Mouse (Mus musculus): Measurements from ENCODE around the gene Cks1b. TPM values are rescaled to one million over a fixed set of nuclear protein-coding genes. Genes with fewer than 3 reads are reported as not detected.

Gene Cks1b
- polyA plus RNA-seq (2012; ENCODE audit: insufficient read depth, insufficient read length, low replicate concordance, missing spikeins) = not detected in 2 replicates

- Histone ChIP-seq H3K4me1 (ENCODE audit: control insufficient read depth, insufficient read depth, low read length) (peaks cover 17% of the 10 kb centered on the region), H3K4me3 (ENCODE audit: insufficient read depth, low read depth, low read length) (peak within 1 kb of the TSS; percentile 61), H3K27ac (ENCODE audit: insufficient read depth, low read depth, low read length) (peak within 1 kb of the TSS; percentile 68)
- TF ChIP-seq CTCF (IDR thresholded peaks at IDR 0.05; ENCODE audit: insufficient read depth, low read depth, low read length) = no peak
- no peak; the same call in 1 of the 2 replicates for TF ChIP-seq POLR2A (IDR thresholded peaks at IDR 0.05; ENCODE audit: insufficient read depth, low read depth, low read length)
- WGBS = under 1% methylated on average over 39 of the region's 39 CpGs
Measured at GRCm38 (mm10) chr3:89418170-89418860, at the start of gene Cks1b, which contains the start of gene Shc1. Gene Cks1b, minus strand, starts transcription at chr3:89418383. Gene Shc1, plus strand, starts transcription at chr3:89418443.

- Histone ChIP-seq H3K4me1 (ENCODE audit: control insufficient read depth, insufficient read depth, low read length) (peaks cover 9% of the 10 kb centered on the region; the same call in 1 of the 2 replicates), H3K4me3 (ENCODE audit: insufficient read depth, low read depth, low read length) (peak overlapping the region; percentile 80), H3K27ac (ENCODE audit: insufficient read depth, low read depth, low read length) (peak overlapping the region; percentile 61)
- WGBS = under 1% methylated on average over 36 of the region's 36 CpGs
- TF ChIP-seq POLR2A (IDR thresholded peaks at IDR 0.05; ENCODE audit: insufficient read depth, low read depth, low read length) (peak; percentile 49; the same call in 1 of the 2 replicates), CTCF (IDR thresholded peaks at IDR 0.05; ENCODE audit: insufficient read depth, low read depth, low read length) (no peak)
Measured at GRCm38 (mm10) chr3:89458965-89459807, 41.0 kb upstream of the Cks1b start.

DNA sequence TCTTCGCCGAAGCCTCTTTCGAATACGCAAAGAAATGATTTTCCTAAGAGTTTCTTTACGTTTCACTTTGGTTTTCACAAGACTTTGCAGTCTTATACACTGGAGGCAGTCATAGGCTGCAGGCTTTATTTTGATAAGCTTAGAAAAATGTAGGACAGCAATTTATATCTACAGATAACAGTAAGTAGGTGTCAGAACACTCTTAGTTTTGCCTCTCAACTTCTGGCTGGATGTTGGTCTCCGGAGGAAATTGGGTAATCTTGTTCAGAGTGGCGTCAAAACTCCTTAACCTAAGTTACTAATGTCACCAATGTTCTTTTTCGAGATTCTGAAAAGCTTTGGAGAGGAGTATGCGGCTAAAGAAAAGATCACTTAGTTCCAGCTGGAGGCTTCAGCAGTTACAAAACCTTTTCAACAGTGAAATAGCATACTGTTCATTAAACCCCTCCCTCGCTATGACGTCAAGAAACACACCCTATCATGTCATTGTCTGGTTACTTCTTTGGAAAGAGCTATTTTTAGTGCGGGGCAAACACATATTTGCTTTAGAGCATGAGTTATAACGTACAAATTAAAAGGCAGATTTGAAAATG lies 40.3 kb upstream of the Cks1b start:
- H3K4me3 ChIP-seq (ENCODE audit: insufficient read depth, low read depth, low read length) = peak overlapping the region; percentile 80
- 34% methylated on average over 13 of the region's 13 CpGs for WGBS
- H3K27ac ChIP-seq (ENCODE audit: insufficient read depth, low read depth, low read length) = 0 out of 2 replicates have a peak overlapping the region, but pooled peaks have one; percentile 20
- peaks cover 9% of the 10 kb centered on the region; the same call in 1 of the 2 replicates for H3K4me1 ChIP-seq (ENCODE audit: control insufficient read depth, insufficient read depth, low read length)
- no peak for TF ChIP-seq POLR2A (IDR thresholded peaks at IDR 0.05; ENCODE audit: insufficient read depth, low read depth, low read length)
- TF ChIP-seq CTCF (IDR thresholded peaks at IDR 0.05; ENCODE audit: insufficient read depth, low read depth, low read length) = no peak

DNA sequence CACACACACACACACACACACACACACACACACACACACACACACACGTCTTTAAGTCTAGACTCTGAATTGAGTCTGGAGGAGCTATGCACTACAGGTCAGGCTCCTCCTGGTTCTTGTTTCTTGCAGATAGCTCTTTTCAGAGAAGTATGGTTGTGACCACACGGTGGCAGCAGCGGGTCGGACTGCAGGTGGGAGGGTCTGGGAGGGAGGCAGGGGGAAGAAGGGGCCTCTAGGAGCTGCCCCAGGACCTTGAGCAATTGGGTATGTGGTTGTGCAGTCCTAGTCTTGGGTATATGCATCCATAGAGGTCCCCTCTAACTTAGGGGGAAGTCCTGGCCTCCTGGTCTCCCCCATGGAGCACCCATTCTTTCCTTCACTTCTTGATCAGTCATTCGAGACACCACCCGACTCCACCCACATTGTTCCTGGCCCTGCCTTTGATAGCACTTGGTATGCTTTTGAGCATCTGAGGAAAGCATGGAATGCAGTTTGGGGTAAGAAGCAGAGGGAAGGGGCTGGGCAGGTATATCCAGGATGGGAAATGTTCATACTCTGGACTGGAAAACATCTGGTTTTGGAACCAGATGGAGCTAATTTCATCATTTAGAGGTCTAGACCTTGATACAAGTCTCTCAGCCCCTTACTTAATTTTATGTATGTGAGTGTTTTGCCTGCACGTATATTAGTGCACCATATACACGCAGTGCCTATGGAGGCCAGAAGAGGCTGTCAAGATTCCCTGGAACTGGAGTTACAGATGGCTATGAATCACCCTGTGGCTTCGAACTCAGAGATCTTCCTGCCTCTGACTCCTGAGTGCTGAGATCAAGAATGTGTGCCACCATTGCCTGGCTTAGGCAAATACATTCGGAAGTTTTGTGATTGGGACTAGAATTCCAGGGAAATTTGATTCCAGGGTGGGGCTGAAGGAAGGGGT lies 38.8 kb upstream of the Cks1b start:
- TF ChIP-seq CTCF (IDR thresholded peaks at IDR 0.05; ENCODE audit: insufficient read depth, low read depth, low read length) (peak; percentile 47; the same call in 1 of the 2 replicates), POLR2A (IDR thresholded peaks at IDR 0.05; ENCODE audit: insufficient read depth, low read depth, low read length) (no peak)
- peaks cover 9% of the 10 kb centered on the region; the same call in 1 of the 2 replicates for H3K4me1 ChIP-seq (ENCODE audit: control insufficient read depth, insufficient read depth, low read length)
- H3K4me3 ChIP-seq (ENCODE audit: insufficient read depth, low read depth, low read length) = no peak overlapping the region
- no peak overlapping the region for H3K27ac ChIP-seq (ENCODE audit: insufficient read depth, low read depth, low read length)
- 36% methylated on average over 10 of the region's 10 CpGs for WGBS

- Histone ChIP-seq H3K27ac (ENCODE audit: insufficient read depth, low read depth, low read length) (no peak overlapping the region), H3K4me3 (ENCODE audit: insufficient read depth, low read depth, low read length) (no peak overlapping the region), H3K4me1 (ENCODE audit: control insufficient read depth, insufficient read depth, low read length) (peaks cover 17% of the 10 kb centered on the region)
- TF ChIP-seq CTCF (IDR thresholded peaks at IDR 0.05; ENCODE audit: insufficient read depth, low read depth, low read length) (no peak), POLR2A (IDR thresholded peaks at IDR 0.05; ENCODE audit: insufficient read depth, low read depth, low read length) (no peak)
- 92% methylated on average over 1 of the region's 1 CpGs for WGBS
Measured at GRCm38 (mm10) chr3:89455786-89456285, 37.7 kb upstream of the Cks1b start.

- H3K4me1 ChIP-seq (ENCODE audit: control insufficient read depth, insufficient read depth, low read length) = peaks cover 10% of the 10 kb centered on the region
- H3K27ac ChIP-seq (ENCODE audit: insufficient read depth, low read depth, low read length) = no peak within 1 kb of the TSS
- WGBS = 73% methylated on average over 10 of the region's 10 CpGs
- no peak within 1 kb of the TSS for H3K4me3 ChIP-seq (ENCODE audit: insufficient read depth, low read depth, low read length)
- no peak for TF ChIP-seq POLR2A (IDR thresholded peaks at IDR 0.05; ENCODE audit: insufficient read depth, low read depth, low read length)
- TF ChIP-seq CTCF (IDR thresholded peaks at IDR 0.05; ENCODE audit: insufficient read depth, low read depth, low read length) = no peak
Measured at GRCm38 (mm10) chr3:89454401-89455177, 36.4 kb upstream of the Cks1b start, which contains the start of gene Pmvk. Gene Pmvk, plus strand, starts transcription at chr3:89454541.

DNA sequence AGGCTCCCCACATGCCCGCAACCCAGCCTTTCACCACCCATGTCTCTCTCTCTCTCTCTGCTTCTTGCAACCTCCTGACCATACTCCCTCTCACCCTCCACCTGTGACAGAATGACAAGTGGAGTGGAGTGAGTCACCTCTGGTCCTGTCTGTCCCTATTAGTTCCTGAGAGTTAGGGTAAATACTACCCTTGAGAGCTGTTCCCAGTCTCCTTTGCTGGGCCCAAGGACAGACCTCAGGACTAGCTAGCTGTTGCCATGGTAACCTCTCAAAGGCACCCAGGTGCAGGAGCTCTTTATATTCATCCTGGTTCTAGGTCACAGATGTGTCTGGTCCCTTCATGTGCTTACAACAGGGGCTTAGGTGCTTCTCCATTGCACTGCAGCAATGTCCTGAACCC lies 33.7 kb upstream of the Cks1b start:
- Histone ChIP-seq H3K4me1 (ENCODE audit: control insufficient read depth, insufficient read depth, low read length) (peaks cover 8% of the 10 kb centered on the region), H3K4me3 (ENCODE audit: insufficient read depth, low read depth, low read length) (no peak overlapping the region), H3K27ac (ENCODE audit: insufficient read depth, low read depth, low read length) (no peak overlapping the region)
- no peak for TF ChIP-seq POLR2A (IDR thresholded peaks at IDR 0.05; ENCODE audit: insufficient read depth, low read depth, low read length)
- no peak for TF ChIP-seq CTCF (IDR thresholded peaks at IDR 0.05; ENCODE audit: insufficient read depth, low read depth, low read length)
- 100% methylated on average over 1 of the region's 1 CpGs for WGBS
